Mouse (Mus musculus) erythroblast, adult 5-6 weeks (primary cell): ENCODE measurements around the gene Ank. TPM values are rescaled to one million over a fixed set of nuclear protein-coding genes. Genes with fewer than 3 reads are reported as not detected.

Experiments used
- ATAC-seq: replicated peaks from 2 replicates; pipeline ENCODE4 v1.8.0; 2016; ENCODE audit warnings: moderate number of reproducible peaks, mild to moderate bottlenecking, moderate TSS enrichment, inconsistent platforms; ENCODE audit not compliant: poor library complexity, low FRiP score, severe bottlenecking
- total RNA-seq, 2 experiments: library from RNA; stranded (forward) in 1 of 2; stranded (reverse) in 1 of 2; fragments of 150-400 nt in 1 of 2; fragments of 200-764, 138-1000 nt in 1 of 2; gene quantifications; 2 replicates each; pipeline versions ENCODE4 v1.2.3 to v1.2.4; 2015 to 2017; ENCODE audit warnings: low replicate concordance in 2 of 2

Gene Ank
- total RNA-seq, 2 experiments from 2014 or later: 98.3 to 107 TPM

GRCm38 (mm10) chr15:27492734-27493133, 26.3 kb downstream of the Ank start:
- no peak for ATAC-seq

- ATAC-seq: no peak
Observed at GRCm38 (mm10) chr15:27493516-27493915, 27.0 kb downstream of the Ank start.

GRCm38 (mm10) chr15:27495981-27496401, 29.5 kb downstream of the Ank start:
- no peak for ATAC-seq

GRCm38 (mm10) chr15:27496596-27497299, 30.3 kb downstream of the Ank start:
- peak; percentile 81 for ATAC-seq

GRCm38 (mm10) chr15:27497300-27497997, 31.0 kb downstream of the Ank start:
- peak; percentile 53 for ATAC-seq

- ATAC-seq: no peak
Observed at GRCm38 (mm10) chr15:27498078-27498477, 31.6 kb downstream of the Ank start.

- no peak for ATAC-seq
Observed at GRCm38 (mm10) chr15:27500390-27500789, 33.9 kb downstream of the Ank start.

GRCm38 (mm10) chr15:27502338-27502737, 35.9 kb downstream of the Ank start:
- ATAC-seq: no peak

- no peak for ATAC-seq
Observed at GRCm38 (mm10) chr15:27503221-27503620, 36.7 kb downstream of the Ank start.

- ATAC-seq: peak; percentile 31; the same call in 1 of the 2 replicates
Observed at GRCm38 (mm10) chr15:27503801-27504730, 37.6 kb downstream of the Ank start.

- ATAC-seq: peak; percentile 69
Observed at GRCm38 (mm10) chr15:27506127-27506886, 39.8 kb downstream of the Ank start.

GRCm38 (mm10) chr15:27506893-27507596, 40.6 kb downstream of the Ank start:
- no peak for ATAC-seq

- ATAC-seq: no peak
Observed at GRCm38 (mm10) chr15:27508169-27508568, 41.7 kb downstream of the Ank start.

- no peak for ATAC-seq
Observed at GRCm38 (mm10) chr15:27508982-27509381, 42.5 kb downstream of the Ank start.

GRCm38 (mm10) chr15:27516927-27517326, 50.5 kb downstream of the Ank start:
- ATAC-seq: no peak

- no peak for ATAC-seq
Observed at GRCm38 (mm10) chr15:27518026-27518425, 51.5 kb downstream of the Ank start.

- no peak for ATAC-seq
Observed at GRCm38 (mm10) chr15:27519857-27520256, 53.4 kb downstream of the Ank start.

GRCm38 (mm10) chr15:27525233-27526005, 58.9 kb downstream of the Ank start:
- ATAC-seq: no peak
